Mouse (Mus musculus) limb, embryonic 14.5 days (tissue): Measurements from ENCODE around the gene Agpat2. TPM values are rescaled to one million over a fixed set of nuclear protein-coding genes. Genes with fewer than 3 reads are reported as not detected.

Experiments used
- ATAC-seq: fragments of 200-750 bp; cut with Nextera tagmentation; 2 replicates; pipeline ENCODE4 v1.8.0; 2017; ENCODE audit warnings: low read depth, moderate number of reproducible peaks, moderate TSS enrichment; ENCODE audit not compliant: low FRiP score
- DNase-seq: peaks from one replicate; pipeline ENCODE4 v3.0.0-alpha.2; 2015; ENCODE audit warnings: low spot score
- H3K27ac ChIP-seq: fragments of 300-500 bp; sonication (generic); replicated peaks from 2 replicates; pipeline ENCODE4 v1.5.1; 2014; ENCODE audit warnings: low read depth, mild to moderate bottlenecking, low read length, moderate library complexity, mixed read lengths
- H3K27me3 ChIP-seq: fragments of 300-500 bp; sonication (generic); 2 replicates; pipeline ENCODE4 v1.6.1; 2014; ENCODE audit warnings: low read length, mixed read lengths; ENCODE audit not compliant: control insufficient read depth, insufficient read depth
- H3K36me3 ChIP-seq: fragments of 300-500 bp; sonication (generic); 2 replicates; pipeline ENCODE4 v1.6.1; 2014; ENCODE audit warnings: mild to moderate bottlenecking, low read length, moderate library complexity, mixed read lengths; ENCODE audit not compliant: control insufficient read depth, insufficient read depth
- H3K4me1 ChIP-seq: fragments of 300-500 bp; sonication (generic); 2 replicates; pipeline ENCODE4 v1.6.1; 2014; ENCODE audit warnings: antibody characterized with exemption, low read length, mixed read lengths; ENCODE audit not compliant: control insufficient read depth, insufficient read depth
- H3K4me2 ChIP-seq: fragments of 300-500 bp; sonication (generic); replicated peaks from 2 replicates; pipeline ENCODE4 v1.6.1; 2014; ENCODE audit warnings: low read depth, mild to moderate bottlenecking, low read length, moderate library complexity; ENCODE audit not compliant: severe bottlenecking
- H3K4me3 ChIP-seq: fragments of 300-500 bp; sonication (generic); replicated peaks from 2 replicates; pipeline ENCODE4 v1.5.1; 2014; ENCODE audit warnings: low read length
- H3K9ac ChIP-seq: fragments of 300-500 bp; sonication (generic); 2 replicates; pipeline ENCODE4 v1.6.1; 2014; ENCODE audit warnings: mild to moderate bottlenecking, low read depth, low read length, moderate library complexity; ENCODE audit not compliant: severe bottlenecking
- H3K9me3 ChIP-seq: fragments of 300-500 bp; sonication (generic); 2 replicates; pipeline ENCODE4 v1.6.1; 2016; ENCODE audit warnings: low read length; ENCODE audit not compliant: control insufficient read depth
- POLR2A ChIP-seq: fragments of 200-500 bp; IDR thresholded peaks from 2 replicates; pipeline ENCODE4 v1.8.0; 2012; ENCODE audit warnings: inconsistent platforms, mild to moderate bottlenecking, moderate library complexity, borderline replicate concordance; ENCODE audit not compliant: insufficient read depth, insufficient read length; ENCODE audit errors: extremely low read depth
- WGBS: fragments of 180-500 bp; shearing (Covaris S2); extraction: QIAGEN DNeasy Blood & Tissue Kit; methylation state at CpG from one replicate; pipeline ENCODE4 v1.1.7; 2014; 5-methylcytosine and 5-hydroxymethylcytosine counted together
- polyA plus RNA-seq, 2 experiments: library from polyadenylated mRNA; depleted of rRNA in 1 of 2; stranded (reverse) in 1 of 2; unstranded in 1 of 2; fragments of >200 nt; fragmentation: Nextera tagmentation in 1 of 2; extraction: Ambion mirVana in 1 of 2; gene quantifications; 2 replicates each; pipeline versions ENCODE4 v1.2.1 to v1.2.3; 2012 to 2014

Gene Agpat2
- polyA plus RNA-seq, 2 experiments, result 24.1 to 27.8 TPM

DNA sequence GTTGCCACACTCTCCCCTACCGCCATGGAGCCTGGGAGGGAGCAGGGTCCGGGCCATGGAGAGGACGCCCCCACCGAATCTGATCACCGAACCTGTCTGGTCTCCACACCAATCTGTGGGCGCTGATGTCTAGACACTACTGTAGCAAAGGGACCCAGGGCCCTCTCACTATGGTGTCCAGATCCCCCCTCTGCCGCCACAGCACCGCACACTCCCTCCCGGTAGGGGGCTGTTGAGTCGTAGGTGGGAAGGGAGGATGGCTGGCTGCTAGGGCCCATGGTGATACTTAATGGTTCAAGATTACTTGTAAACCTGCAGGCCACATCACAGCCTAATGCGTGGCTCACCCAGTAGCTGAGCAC is 17.2 kb downstream of the Agpat2 start:
- no peaks in the 10 kb centered on the region for H3K9me3 ChIP-seq
- DNase-seq (peak; percentile 49), ATAC-seq (peak; percentile 44; the same call in 1 of the 2 replicates)
- H3K27me3 ChIP-seq, result no peaks in the 10 kb centered on the region
- H3K27ac ChIP-seq, result 0 out of 2 replicates have a peak overlapping the region, but pooled peaks have one; percentile 52
- peak overlapping the region; percentile 64 for H3K4me3 ChIP-seq
- H3K36me3 ChIP-seq, result 0 out of 2 replicates have a peak, but pooled peaks cover 3% of the 10 kb centered on the region
- no peaks in the 10 kb centered on the region; the same call in 1 of the 2 replicates for H3K4me1 ChIP-seq
- WGBS, result 6% methylated on average over 11 of the region's 11 CpGs
- peak overlapping the region; percentile 66 for H3K9ac ChIP-seq
- H3K4me2 ChIP-seq, result peak overlapping the region; percentile 80
- TF ChIP-seq POLR2A, result no peak

DNA sequence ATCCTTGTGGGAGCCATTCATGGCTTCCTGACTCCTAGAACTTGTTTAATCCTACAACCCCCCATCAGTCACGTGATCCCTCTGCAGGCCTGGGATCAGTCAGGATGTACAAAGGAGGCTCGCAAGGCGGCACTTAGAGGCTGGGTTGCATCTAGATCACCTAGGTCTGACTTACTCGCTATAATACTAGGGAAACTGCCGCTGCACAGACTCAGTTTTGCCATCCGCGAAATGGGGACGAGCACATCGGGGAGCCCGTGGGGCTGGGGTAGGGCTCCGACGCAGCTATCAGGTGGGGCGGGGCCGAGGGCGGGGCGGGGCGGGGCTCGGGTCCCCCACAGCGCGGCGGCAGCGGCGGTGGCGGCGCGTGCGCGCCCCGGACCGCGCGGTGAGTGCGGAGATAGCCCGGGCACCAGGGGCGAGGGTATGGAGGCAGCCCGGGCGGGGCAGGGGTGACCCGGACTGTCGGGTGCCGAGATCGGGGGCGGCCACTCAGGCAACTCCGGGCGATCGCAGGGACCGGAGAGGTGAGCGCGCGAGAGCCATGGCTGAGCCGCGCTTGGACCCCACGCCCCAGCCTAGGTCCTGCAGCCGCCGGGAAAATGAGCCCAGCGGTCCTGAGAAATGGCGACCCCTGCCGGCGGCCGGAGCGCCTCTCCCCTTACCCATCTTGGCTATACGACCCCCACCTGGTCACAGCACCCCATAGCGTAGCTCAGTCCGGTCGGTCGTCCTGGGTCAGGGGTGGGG is 17.7 kb downstream of the Agpat2 start, which contains the start of gene Gm20532:
Gene Gm20532 (plus strand): TSS at position 346 of the 750 bp plus-strand sequence.
- DNase-seq, result peak; percentile 66
- TF ChIP-seq POLR2A, result 0 out of 2 replicates have a peak, but pooled peaks have one; percentile 32
- H3K9me3 ChIP-seq, result no peaks in the 10 kb centered on the region
- no peaks in the 10 kb centered on the region; the same call in 1 of the 2 replicates for H3K4me1 ChIP-seq
- H3K27me3 ChIP-seq, result no peaks in the 10 kb centered on the region
- peak; percentile 85 for ATAC-seq
- H3K27ac ChIP-seq, result peak within 1 kb of the TSS; percentile 53; the same call in 1 of the 2 replicates
- H3K36me3 ChIP-seq, result no peaks in the 10 kb centered on the region
- WGBS, result 2% methylated on average over 35 of the region's 65 CpGs
- H3K4me2 ChIP-seq, result peak within 1 kb of the TSS; percentile 80
- peak within 1 kb of the TSS; percentile 64 for H3K4me3 ChIP-seq
- H3K9ac ChIP-seq, result peak within 1 kb of the TSS; percentile 66

DNA sequence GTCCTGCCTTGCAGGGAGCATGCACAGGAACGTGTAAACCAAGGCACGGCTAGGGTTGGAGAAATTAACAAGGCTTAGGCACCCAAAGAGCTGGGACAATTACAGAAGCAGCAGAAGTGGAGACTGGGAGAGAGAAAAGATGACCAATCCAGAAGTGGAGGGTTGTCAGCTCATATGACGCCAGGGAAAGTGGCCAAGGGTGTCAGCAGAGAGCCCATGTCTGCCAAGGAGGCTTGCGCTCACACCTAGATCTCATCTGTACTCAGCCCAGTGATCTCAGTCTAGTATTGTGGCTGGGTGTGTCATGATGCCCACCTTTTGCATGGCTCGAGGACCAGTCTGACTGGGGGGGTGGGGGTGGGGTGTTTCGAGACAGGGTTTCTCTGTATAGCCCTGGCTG is 18.5 kb downstream of the Agpat2 start:
- peak overlapping the region; percentile 18; the same call in 1 of the 2 replicates for H3K4me3 ChIP-seq
- H3K9ac ChIP-seq, result peak overlapping the region; percentile 66
- WGBS, result 50% methylated on average over 6 of the region's 6 CpGs
- no peaks in the 10 kb centered on the region for H3K9me3 ChIP-seq
- no peak for TF ChIP-seq POLR2A
- no peaks in the 10 kb centered on the region for H3K36me3 ChIP-seq
- no peaks in the 10 kb centered on the region for H3K27me3 ChIP-seq
- H3K4me1 ChIP-seq, result no peaks in the 10 kb centered on the region; the same call in 1 of the 2 replicates
- DNase-seq (no peak), ATAC-seq (no peak)
- no peak overlapping the region for H3K4me2 ChIP-seq
- peak overlapping the region; percentile 53; the same call in 1 of the 2 replicates for H3K27ac ChIP-seq

GRCm38 (mm10) chr2:26583640-26584039 is 20.6 kb downstream of the Agpat2 start:
- no peak for DNase-seq
- peak overlapping the region; percentile 34; the same call in 1 of the 2 replicates for H3K27ac ChIP-seq
- H3K4me1 ChIP-seq, result peaks cover 2% of the 10 kb centered on the region; the same call in 1 of the 2 replicates
- no peaks in the 10 kb centered on the region for H3K27me3 ChIP-seq
- no peak overlapping the region for H3K4me2 ChIP-seq
- TF ChIP-seq POLR2A, result no peak
- no peak for ATAC-seq
- no peaks in the 10 kb centered on the region for H3K9me3 ChIP-seq
- H3K36me3 ChIP-seq, result no peaks in the 10 kb centered on the region
- H3K4me3 ChIP-seq, result no peak overlapping the region
- WGBS, result 70% methylated on average over 11 of the region's 11 CpGs
- peak overlapping the region; percentile 38; the same call in 1 of the 2 replicates for H3K9ac ChIP-seq

DNA sequence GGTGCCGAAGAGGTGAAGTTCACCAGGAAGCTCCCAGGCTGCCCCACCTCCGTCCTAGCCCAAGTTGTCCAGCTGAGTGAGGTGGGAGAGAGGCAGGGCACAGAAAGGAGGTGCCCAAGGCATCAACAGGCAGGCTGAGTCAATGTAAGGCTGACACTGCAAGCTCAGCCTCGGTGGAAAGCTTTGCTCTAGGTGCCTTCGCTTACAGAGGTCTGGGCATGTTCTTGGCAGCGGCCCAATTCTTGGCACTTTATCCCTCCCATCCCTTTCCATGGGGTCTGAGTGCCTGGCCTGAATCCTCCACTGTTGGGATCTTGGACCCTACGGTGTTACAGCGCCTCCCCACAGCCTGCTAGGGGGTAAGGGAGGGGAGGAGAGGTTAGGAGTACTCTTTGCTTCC is 21.5 kb downstream of the Agpat2 start:
- DNase-seq, result no peak
- H3K4me3 ChIP-seq, result no peak overlapping the region
- no peaks in the 10 kb centered on the region for H3K36me3 ChIP-seq
- ATAC-seq, result no peak
- no peaks in the 10 kb centered on the region for H3K27me3 ChIP-seq
- no peak for TF ChIP-seq POLR2A
- peaks cover 10% of the 10 kb centered on the region; the same call in 1 of the 2 replicates for H3K4me1 ChIP-seq
- H3K27ac ChIP-seq, result no peak overlapping the region
- H3K4me2 ChIP-seq, result no peak overlapping the region
- no peak overlapping the region for H3K9ac ChIP-seq
- 71% methylated on average over 6 of the region's 7 CpGs for WGBS
- no peaks in the 10 kb centered on the region for H3K9me3 ChIP-seq
